Mouse (Mus musculus): ENCODE measurements at regions not wholly inside any gene's neighbourhood (a gene's known extent, or its start where the extent isn't known, plus 50 kb on each side); places are given as distances from the start of the nearest gene placed in this dataset.

GRCm38 (mm10) chr8:11145251-11145650 lies 137.0 kb upstream of the Irs2 start:
- DNase-seq (ENCODE audit: low spot score in 2 of 2) = no peak

DNA sequence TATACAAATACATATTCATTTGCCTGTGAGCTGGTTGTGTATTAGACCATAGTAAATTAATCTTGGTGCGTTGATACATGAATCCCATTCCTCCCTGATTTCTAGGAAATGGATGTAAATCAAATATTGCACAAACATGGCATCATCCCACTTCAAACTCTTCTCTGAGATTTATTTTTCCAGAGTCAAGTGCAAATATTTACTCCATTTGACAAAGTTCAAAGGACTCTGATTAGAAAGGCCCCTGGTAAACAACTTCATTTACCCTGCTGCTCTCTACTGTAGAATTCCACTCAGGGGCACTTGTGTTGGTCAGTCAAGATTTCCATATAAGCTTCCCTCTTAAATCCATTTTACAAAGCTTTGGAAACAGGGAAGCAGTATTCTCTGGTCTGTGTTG lies 132.3 kb upstream of the Irs2 start:
- DNase-seq (ENCODE audit: low spot score in 2 of 2) = no peak

DNA sequence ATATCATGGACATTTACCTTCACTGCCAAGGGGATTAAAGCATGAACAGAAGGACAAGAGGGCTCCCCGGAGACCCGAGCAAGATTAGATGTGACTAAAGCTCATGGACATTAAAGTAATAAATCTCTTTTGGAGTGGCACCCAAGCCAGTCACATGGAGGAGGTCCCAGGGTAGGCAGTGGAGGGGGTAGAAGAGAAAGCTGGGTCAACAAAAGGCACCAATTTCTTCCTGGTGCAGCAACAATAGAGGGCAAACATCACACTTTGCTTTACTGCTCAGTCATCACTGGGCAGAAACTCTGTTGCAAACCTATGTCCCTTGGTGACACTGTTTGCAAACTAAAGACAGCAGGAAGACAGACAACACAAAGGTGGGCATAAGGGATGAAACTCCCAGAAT lies 131.0 kb upstream of the Irs2 start:
- DNase-seq (ENCODE audit: low spot score in 2 of 2) = no peak

DNA sequence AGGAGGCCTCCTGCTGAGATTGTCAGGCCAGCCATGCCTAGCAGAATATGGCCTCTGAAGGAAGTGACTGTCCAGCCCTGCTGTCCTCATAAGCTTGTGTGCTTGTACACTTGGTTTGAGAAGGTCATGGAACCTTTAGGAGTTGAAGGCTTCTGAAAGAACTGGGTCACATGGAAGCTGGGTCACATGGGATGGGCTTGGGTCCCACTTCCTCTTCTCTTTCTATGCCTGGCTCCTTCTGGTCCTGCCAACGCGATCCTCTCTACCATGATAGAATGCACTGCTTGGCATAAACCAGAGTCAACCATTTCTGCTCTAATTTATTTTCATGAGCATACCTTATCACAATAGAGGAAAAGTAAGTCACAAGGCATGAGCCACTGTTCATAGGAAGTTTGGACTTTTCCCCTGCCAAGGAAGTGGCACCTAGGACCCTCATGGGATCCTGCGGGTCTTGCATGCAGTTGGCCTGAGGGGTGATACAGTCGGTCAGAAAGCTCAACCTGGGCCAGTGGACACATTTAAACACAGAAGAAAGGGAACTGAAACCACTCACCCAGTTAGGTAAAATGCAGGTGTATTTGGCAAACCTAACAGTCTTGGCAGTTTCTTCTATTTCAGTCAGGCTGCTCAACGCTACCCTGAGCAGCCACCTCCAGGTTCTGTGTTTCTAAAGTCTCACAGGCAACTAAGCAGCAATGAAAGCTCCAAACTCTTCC lies 130.2 kb upstream of the Irs2 start:
- no peak for DNase-seq (ENCODE audit: low spot score in 2 of 2)

DNA sequence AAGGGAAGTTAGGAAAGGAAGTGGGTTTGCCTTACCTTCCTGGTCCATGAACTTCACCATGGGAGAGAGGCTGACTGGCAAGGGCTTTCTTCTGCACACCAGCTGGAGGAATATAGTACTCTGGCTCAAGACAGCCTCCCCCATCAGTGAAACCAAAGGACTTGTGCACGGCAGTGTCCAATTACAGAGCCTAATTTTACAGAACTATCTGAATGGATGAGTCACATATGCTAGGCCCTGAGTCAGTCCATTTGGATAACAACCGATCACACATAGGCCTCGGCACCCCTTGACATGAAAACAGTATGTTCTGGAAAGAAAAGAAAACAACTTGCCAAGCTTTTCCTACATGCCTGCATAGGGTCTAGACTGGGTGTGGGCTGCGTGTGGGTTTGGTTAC lies 128.3 kb upstream of the Irs2 start:
- DNase-seq (ENCODE audit: low spot score in 2 of 2) = no peak

DNA sequence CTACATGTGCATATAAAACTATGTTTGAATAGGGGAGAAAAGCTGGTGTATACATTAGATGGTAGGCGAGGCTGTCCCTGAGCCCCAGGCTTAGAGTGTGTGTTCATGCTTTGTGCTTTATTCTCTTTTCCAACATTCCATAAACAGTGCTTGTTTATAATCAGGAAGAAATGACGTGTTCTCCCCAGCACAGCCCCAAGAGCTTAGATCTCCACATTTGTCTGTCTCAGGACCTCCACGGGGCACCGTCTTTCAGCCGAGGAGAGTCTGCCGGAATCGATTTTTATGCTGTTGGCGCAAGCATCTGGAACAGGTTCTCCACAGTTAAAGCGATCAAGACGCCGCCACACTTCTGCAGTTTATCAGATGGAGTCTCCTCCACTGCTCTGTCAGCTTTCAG lies 126.9 kb upstream of the Irs2 start:
- no peak for DNase-seq (ENCODE audit: low spot score in 2 of 2)

- DNase-seq (ENCODE audit: low spot score in 2 of 2) = no peak
These were observed 126.3 kb upstream of the Irs2 start for GRCm38 (mm10) chr8:11134562-11134961.

DNA sequence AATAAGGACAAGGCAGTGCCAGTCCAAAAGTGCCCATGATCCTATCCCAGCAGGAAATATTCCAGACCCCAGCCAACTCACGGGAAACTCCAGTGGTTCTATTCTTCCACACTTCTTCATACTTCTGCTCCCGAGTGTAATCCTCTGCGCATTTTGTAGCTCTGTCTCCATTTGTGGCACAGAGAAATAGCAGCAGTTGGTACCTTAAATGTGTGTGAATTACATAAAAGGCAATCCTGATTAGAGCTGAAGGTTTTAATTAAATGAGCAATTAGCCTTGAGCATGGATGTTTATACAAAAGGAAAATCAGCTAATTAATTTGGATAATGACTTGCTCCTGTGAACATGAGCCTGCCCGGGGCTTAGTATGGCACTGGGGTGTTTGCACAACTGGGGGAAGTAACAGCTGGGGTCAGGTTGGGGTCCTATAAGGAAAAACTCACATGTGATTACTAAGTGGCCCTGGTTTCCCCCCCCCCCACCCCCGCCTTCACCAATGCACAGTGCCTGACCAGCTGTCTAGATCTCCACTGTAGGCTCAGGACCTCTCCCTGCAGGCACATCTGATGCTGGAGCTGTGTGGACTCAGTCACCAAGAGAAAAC lies 110.9 kb upstream of the Irs2 start:
- peak in 1 of 2 experiments; percentile 16 for DNase-seq (ENCODE audit: low spot score in 2 of 2)

DNA sequence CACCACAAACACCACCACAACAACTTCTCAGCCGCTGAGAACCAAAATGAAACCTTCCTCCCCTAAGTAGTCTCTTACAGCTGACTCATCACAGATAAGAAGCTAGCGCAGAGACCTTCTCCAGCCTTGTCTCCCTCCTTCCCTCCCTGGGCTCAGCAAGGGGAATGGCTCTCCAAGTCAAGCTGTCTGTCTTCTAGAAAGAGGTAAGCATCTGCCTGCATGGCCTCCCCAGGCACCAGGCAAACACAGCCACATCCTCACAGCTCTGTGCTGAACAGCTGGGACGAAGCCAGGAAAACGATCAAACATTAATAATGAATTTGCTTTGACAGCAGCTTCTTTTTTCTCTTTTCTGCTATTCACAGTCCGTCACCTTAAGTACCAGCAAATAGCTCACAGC lies 108.3 kb upstream of the Irs2 start:
- DNase-seq (ENCODE audit: low spot score in 2 of 2) = no peak

GRCm38 (mm10) chr8:11115210-11115609 lies 107.0 kb upstream of the Irs2 start:
- no peak for DNase-seq (ENCODE audit: low spot score in 2 of 2)

DNA sequence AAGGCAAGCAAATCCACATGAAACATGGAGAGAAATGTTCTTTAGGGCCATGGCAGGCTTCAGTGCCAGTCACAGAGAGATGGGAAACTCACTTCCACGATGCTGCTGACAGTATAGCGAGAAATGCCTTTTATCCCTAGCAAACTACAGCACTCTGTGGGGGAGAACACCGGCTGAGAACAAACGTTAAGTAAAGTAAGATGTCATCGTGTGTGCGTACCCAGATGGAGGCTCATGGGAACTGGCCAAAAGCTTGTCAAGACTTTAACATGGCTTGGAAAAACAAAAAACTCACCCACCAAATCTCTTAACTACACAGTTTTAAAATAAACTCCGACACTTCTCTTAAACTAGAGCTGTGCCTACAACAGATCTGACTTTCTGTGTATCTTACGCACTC lies 106.3 kb upstream of the Irs2 start:
- peak in 1 of 2 experiments; percentile 48 for DNase-seq (ENCODE audit: low spot score in 2 of 2)

DNA sequence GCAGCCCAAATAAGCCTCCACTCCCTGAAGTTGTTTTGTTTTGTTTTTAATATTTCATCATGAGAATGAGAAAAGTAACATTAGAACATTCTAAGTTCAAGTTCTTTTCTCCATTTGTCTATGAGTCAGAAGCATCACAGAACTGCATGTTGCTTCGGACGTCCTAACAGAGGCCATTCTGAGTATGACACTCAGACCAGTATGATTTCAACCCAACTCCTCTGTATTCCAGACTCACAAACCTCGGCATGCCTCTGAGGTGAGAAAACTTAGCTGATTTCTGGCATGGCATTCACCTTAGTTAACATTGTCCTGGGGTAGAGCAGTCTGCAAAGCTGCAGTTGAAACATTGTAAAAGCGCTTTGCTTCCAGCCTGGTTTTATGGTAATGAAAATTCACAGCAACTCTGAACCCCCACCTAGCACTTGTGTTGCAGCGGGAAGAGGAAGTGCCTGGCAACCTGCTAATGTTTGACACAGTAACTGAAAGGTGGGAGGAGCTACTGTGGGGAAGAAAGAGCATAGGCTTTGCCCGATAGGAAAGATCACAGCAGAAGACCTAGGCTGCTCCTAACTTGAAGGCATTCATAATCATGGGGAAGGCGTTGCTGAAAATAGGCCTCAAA lies 104.8 kb upstream of the Irs2 start:
- DNase-seq (ENCODE audit: low spot score in 2 of 2) = no peak

DNA sequence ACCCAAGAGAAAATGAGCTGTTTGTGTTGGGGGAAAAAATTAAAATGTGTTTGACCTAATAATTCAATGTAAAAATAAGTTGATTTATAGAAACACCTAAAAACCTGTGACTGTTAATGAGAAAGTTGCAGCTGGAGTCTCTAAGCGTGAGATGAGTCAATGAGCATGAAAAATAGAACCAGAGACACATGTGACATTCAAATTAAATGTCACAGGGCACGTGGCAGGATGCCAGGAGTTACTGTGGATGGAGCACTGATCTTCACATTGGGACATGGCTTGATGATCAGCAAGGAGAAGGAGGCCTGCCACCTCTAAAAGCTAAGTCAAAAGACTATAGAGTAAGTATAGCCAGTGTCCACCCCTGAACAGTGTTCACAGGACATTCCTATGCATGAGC lies 103.7 kb upstream of the Irs2 start:
- DNase-seq (ENCODE audit: low spot score in 2 of 2) = no peak

- DNase-seq (ENCODE audit: low spot score in 2 of 2) = no peak
These were observed 99.2 kb upstream of the Irs2 start for GRCm38 (mm10) chr8:11107435-11107834.

- no peak for DNase-seq (ENCODE audit: low spot score in 2 of 2)
These were observed 98.8 kb upstream of the Irs2 start for GRCm38 (mm10) chr8:11107021-11107420.

DNA sequence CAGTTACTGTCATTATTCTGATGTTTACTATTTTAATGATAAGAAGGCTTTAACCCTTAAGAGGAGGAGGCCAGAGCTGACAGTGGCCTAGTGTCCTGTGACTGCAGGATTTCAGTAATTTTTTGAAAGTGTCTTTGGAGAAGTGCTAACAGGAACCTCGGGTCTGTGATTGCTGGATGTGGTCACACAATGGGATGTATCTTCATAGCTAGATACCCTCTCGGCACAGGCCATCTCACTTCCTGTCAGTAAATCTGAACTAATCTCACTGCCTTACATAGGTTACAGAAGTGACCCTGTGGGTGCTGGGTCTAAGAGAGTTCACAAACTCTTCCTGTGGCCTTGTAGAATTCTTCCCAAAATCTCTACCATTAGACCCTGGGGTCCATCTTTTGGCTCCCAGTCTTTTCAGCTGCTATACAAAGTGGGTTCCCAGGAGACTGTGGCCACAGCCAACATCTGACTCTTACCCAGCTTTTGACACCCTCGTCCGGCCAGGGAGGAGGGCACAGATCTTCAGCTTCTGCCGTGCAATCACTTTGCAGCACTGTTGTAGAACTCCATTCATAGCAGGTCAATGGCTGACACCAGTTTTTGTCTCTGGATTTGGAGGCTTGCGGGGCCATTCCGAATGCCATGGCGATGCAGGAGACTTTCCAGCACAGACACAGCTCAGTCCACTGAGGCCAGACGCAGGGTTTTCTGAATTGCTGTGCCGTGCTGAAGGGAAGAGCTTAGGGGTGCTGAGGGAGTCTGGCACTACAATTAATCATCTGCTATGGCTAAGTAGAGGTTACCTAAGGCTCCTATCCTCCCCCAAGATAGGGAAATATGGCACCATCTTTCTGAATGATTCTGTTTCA lies 95.7 kb upstream of the Irs2 start:
- DNase-seq (ENCODE audit: low spot score in 2 of 2) = no peak

GRCm38 (mm10) chr8:11100310-11100709 lies 92.1 kb upstream of the Irs2 start:
- DNase-seq (ENCODE audit: low spot score in 2 of 2) = no peak

GRCm38 (mm10) chr8:11099591-11099855 lies 91.3 kb upstream of the Irs2 start:
- DNase-seq (ENCODE audit: low spot score in 2 of 2) = peak; percentile 35 to 73

GRCm38 (mm10) chr8:11098790-11099590 lies 90.7 kb upstream of the Irs2 start:
- no peak for DNase-seq (ENCODE audit: low spot score in 2 of 2)

GRCm38 (mm10) chr8:11098228-11098778 lies 90.0 kb upstream of the Irs2 start:
- peak in 1 of 2 experiments; percentile 31 for DNase-seq (ENCODE audit: low spot score in 2 of 2)

- no peak for DNase-seq (ENCODE audit: low spot score in 2 of 2)
These were observed 89.6 kb upstream of the Irs2 start for GRCm38 (mm10) chr8:11097813-11098212.

Data from layer of hippocampus, adult 18-20 months (tissue).